Mouse (Mus musculus): ENCODE measurements around the gene Agbl3. TPM values are rescaled to one million over a fixed set of nuclear protein-coding genes. Genes with fewer than 3 reads are reported as not detected.

Gene Agbl3
- total and polyA plus RNA-seq, 2 experiments from 2014 or later, result 20.0 to 31.1 TPM

DNA sequence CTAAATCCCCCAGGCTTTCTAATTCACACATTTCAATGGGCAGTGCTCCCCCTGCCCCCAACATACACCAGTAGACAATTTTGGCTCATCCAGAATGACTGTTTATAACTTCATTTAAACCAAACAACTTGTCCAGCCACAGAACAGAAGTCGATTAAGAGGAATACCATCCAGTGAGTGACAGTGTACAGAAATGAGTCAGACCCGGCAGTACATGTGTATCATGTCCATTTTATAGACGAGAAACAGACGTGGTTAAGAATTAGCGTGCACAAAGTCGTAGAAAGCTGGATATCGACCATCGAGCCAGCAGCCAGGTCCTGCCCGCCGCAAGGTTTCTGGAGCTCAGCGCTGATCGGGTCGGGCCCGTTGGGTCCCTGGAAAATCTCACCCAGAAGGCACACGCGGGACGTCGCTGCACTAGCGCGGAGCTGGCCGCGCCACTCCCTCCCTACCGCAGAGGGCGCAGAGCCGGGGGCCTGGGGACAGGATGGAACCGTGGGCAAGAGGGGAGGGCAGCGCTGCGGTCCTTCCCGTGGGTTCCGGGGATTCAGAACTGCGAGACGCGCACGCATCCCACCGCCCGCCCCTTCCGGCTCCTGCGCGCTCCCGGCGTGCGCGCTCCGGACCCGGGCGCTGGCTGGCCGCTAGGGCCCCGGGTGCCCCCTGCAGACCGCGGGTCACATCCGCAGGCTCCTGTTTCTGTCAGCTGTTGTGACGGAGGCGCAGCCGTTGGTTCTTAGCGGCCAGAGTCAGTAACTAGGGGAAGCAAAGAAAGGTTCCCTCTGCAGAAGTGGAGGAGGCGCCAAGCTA is 97.5 kb downstream of the Agbl3 start, which contains the start of gene Cyren:
TSS of gene Cyren (minus strand) at position 552 of the 813 bp plus-strand sequence.
- WGBS, result under 1% methylated on average over 56 of the region's 56 CpGs
- H3K4me1 ChIP-seq (ENCODE audit: insufficient read depth), result peaks cover 8% of the 10 kb centered on the region
- peak within 1 kb of the TSS; percentile 90 for H3K27ac ChIP-seq (ENCODE audit: low read depth, low read length)
- peak; percentile 63 for TF ChIP-seq CTCF (IDR thresholded peaks at IDR 0.05; ENCODE audit: low read depth)
- no peaks in the 10 kb centered on the region for H3K27me3 ChIP-seq (ENCODE audit: insufficient read depth, low read length)
- DNase-seq (peak; percentile 95), ATAC-seq (peak; percentile 96)
- H3K4me2 ChIP-seq (ENCODE audit: low read depth), result peak within 1 kb of the TSS; percentile 63
- H3K9ac ChIP-seq, result peak within 1 kb of the TSS; percentile 75
- peaks cover 15% of the 10 kb centered on the region for H3K36me3 ChIP-seq (ENCODE audit: insufficient read depth)
- H3K4me3 ChIP-seq (ENCODE audit: low read depth, low read length), result peak within 1 kb of the TSS; percentile 66
- H3K9me3 ChIP-seq (ENCODE audit: low read length), result no peaks in the 10 kb centered on the region

- Histone ChIP-seq H3K4me3 (ENCODE audit: low read depth, low read length) (no peak overlapping the region), H3K27ac (ENCODE audit: low read depth, low read length) (no peak overlapping the region), H3K27me3 (ENCODE audit: insufficient read depth, low read length) (no peaks in the 10 kb centered on the region), H3K9me3 (ENCODE audit: low read length) (no peaks in the 10 kb centered on the region), H3K36me3 (ENCODE audit: insufficient read depth) (peaks cover 21% of the 10 kb centered on the region), H3K4me2 (ENCODE audit: low read depth) (no peak overlapping the region), H3K9ac (no peak overlapping the region), H3K4me1 (ENCODE audit: insufficient read depth) (peaks cover 8% of the 10 kb centered on the region)
- DNase-seq, result no peak
- no peak for ATAC-seq
- TF ChIP-seq CTCF (IDR thresholded peaks at IDR 0.05; ENCODE audit: low read depth), result no peak
- WGBS, result 90% methylated on average over 16 of the region's 16 CpGs
These were observed 99.0 kb downstream of the Agbl3 start for GRCm38 (mm10) chr6:34879101-34879740.

- Histone ChIP-seq H3K27ac (ENCODE audit: low read depth, low read length) (no peak overlapping the region), H3K36me3 (ENCODE audit: insufficient read depth) (peaks cover 29% of the 10 kb centered on the region), H3K27me3 (ENCODE audit: insufficient read depth, low read length) (no peaks in the 10 kb centered on the region), H3K9me3 (ENCODE audit: low read length) (no peaks in the 10 kb centered on the region), H3K4me3 (ENCODE audit: low read depth, low read length) (no peak overlapping the region), H3K4me2 (ENCODE audit: low read depth) (no peak overlapping the region), H3K4me1 (ENCODE audit: insufficient read depth) (peaks cover 8% of the 10 kb centered on the region), H3K9ac (no peak overlapping the region)
- DNase-seq, result peak; percentile 56
- no peak for ATAC-seq
- peak; percentile 64 for TF ChIP-seq CTCF (IDR thresholded peaks at IDR 0.05; ENCODE audit: low read depth)
- WGBS, result 56% methylated on average over 6 of the region's 6 CpGs
These were observed 99.8 kb downstream of the Agbl3 start for GRCm38 (mm10) chr6:34879911-34880475.

DNA sequence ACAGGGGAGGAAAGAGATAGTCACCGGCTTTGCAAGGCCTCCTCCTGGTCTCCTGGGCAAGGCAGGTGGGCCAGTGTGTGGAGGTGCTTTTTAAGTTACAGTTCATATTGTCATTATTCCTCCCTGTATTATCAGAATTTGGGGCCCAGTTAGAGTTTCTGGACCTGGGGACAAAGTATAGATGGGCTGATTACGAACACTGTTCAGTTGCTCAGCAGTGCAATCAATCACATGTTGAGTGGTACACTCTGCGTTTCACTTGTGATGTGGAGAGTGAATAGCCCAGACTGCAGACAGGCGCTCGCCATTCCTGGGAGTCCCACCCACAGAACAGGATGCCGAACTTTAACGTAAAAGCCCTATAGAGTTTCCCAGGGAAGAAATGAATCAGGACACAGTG is 104.5 kb downstream of the Agbl3 start:
- TF ChIP-seq CTCF (IDR thresholded peaks at IDR 0.05; ENCODE audit: low read depth), result no peak
- Histone ChIP-seq H3K9me3 (ENCODE audit: low read length) (no peaks in the 10 kb centered on the region), H3K4me1 (ENCODE audit: insufficient read depth) (no peaks in the 10 kb centered on the region), H3K27me3 (ENCODE audit: insufficient read depth, low read length) (no peaks in the 10 kb centered on the region), H3K9ac (no peak overlapping the region), H3K36me3 (ENCODE audit: insufficient read depth) (peaks cover 53% of the 10 kb centered on the region), H3K27ac (ENCODE audit: low read depth, low read length) (no peak overlapping the region), H3K4me3 (ENCODE audit: low read depth, low read length) (no peak overlapping the region), H3K4me2 (ENCODE audit: low read depth) (no peak overlapping the region)
- DNase-seq (no peak), ATAC-seq (no peak)
- WGBS, result 92% methylated on average over 7 of the region's 7 CpGs

DNA sequence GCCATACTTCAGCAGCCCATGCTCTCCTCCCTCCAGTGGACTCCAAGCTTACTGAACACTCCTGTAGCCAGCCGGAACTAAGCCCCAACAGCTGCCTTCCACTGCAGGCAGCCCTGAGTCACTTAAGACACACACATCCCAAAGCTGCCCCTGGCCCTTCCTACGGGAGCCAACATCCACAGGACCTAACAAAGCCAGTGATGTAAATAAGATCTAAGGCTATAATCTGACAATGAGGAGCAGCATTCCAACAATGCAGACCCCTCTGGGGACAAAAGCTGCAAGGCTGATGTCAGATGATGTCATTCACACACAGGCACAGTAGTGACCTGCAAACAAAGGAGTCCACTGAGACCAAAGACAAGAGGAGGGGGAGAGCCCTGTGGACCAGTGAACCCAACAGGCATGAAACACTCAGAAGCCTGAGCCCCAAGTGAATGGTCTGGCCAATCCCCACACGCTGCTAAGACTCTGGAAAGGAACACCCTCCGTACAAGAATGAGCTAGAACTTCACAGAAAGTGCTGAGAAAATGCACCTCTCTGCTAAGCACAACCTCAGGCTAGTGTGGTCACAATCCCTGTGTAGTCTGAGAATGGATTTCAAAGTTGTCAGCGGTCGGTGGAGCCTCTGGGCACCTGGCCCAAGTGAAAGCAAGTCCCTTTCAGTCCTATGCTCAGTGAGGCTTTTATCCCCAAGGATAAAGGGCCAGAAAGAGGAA is 107.1 kb downstream of the Agbl3 start:
- Histone ChIP-seq H3K4me2 (ENCODE audit: low read depth) (no peak overlapping the region), H3K4me1 (ENCODE audit: insufficient read depth) (no peaks in the 10 kb centered on the region), H3K36me3 (ENCODE audit: insufficient read depth) (peaks cover 69% of the 10 kb centered on the region), H3K9me3 (ENCODE audit: low read length) (no peaks in the 10 kb centered on the region), H3K27ac (ENCODE audit: low read depth, low read length) (no peak overlapping the region), H3K9ac (no peak overlapping the region), H3K27me3 (ENCODE audit: insufficient read depth, low read length) (no peaks in the 10 kb centered on the region), H3K4me3 (ENCODE audit: low read depth, low read length) (no peak overlapping the region)
- TF ChIP-seq CTCF (IDR thresholded peaks at IDR 0.05; ENCODE audit: low read depth), result no peak
- ATAC-seq (peak; percentile 75), DNase-seq (peak; percentile 16)
- WGBS, result 21% methylated on average over 6 of the region's 6 CpGs

- Histone ChIP-seq H3K4me3 (ENCODE audit: low read depth, low read length) (no peak overlapping the region), H3K4me1 (ENCODE audit: insufficient read depth) (no peaks in the 10 kb centered on the region), H3K9me3 (ENCODE audit: low read length) (no peaks in the 10 kb centered on the region), H3K27me3 (ENCODE audit: insufficient read depth, low read length) (no peaks in the 10 kb centered on the region), H3K4me2 (ENCODE audit: low read depth) (no peak overlapping the region), H3K36me3 (ENCODE audit: insufficient read depth) (peaks cover 78% of the 10 kb centered on the region), H3K9ac (no peak overlapping the region), H3K27ac (ENCODE audit: low read depth, low read length) (no peak overlapping the region)
- 67% methylated on average over 4 of the region's 4 CpGs for WGBS
- no peak for ATAC-seq
- no peak for DNase-seq
- TF ChIP-seq CTCF (IDR thresholded peaks at IDR 0.05; ENCODE audit: low read depth), result no peak
These were observed 109.0 kb downstream of the Agbl3 start for GRCm38 (mm10) chr6:34889185-34889584.

Measured in forebrain, postnatal 0 days (tissue).